Mouse (Mus musculus) left cerebral cortex, postnatal 4 days (tissue): ENCODE results near the gene Cd52. TPM values are rescaled to one million over a fixed set of nuclear protein-coding genes. Genes with fewer than 3 reads are reported as not detected.

Experiments used
- DNase-seq: peaks from one replicate; pipeline ENCODE4 v3.0.0-alpha.2; 2022
- intact Hi-C: fragments of 180-260 bp; cut with DNase I; formaldehyde crosslinking; loops from one replicate; pipeline ENCODE4 v1.15.1; 2025
- total RNA-seq, 2 experiments: library from RNA; stranded (reverse); gene quantifications; 2 replicates each; pipeline ENCODE4 v1.2.3; 2021

Gene Cd52
- total RNA-seq, 2 experiments from 2014 or later, result 1.1 to 1.6 TPM

GRCm38 (mm10) chr4:134094004-134094564 is 798 bp downstream of the Cd52 start:
- intact Hi-C loops, result no loop called here

GRCm38 (mm10) chr4:134092382-134093288 is 2.2 kb downstream of the Cd52 start:
- DNase-seq, result peak; percentile 31
- intact Hi-C loops, result no loop called here

More at GRCm38 (mm10) chr4:134094004-134094564, 798 bp downstream of the Cd52 start:
- DNase-seq, result no peak

DNA sequence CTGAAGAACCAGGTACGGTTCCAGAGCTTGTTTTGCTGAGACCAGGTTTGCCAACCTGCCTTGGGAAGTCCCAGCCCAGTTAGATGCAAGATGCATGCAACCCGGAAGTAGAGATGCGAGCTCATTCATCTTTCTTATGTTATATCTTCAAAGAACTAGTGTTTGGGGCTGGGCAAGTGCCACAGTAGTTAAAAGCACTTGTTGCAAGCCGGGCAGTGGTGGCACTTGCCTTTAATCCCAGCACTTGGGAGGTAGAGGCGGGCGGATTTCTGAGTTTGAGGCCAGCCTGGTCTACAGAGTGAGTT is 3.7 kb downstream of the Cd52 start:
- DNase-seq, result no peak
- intact Hi-C loops, result no loop called here

DNA sequence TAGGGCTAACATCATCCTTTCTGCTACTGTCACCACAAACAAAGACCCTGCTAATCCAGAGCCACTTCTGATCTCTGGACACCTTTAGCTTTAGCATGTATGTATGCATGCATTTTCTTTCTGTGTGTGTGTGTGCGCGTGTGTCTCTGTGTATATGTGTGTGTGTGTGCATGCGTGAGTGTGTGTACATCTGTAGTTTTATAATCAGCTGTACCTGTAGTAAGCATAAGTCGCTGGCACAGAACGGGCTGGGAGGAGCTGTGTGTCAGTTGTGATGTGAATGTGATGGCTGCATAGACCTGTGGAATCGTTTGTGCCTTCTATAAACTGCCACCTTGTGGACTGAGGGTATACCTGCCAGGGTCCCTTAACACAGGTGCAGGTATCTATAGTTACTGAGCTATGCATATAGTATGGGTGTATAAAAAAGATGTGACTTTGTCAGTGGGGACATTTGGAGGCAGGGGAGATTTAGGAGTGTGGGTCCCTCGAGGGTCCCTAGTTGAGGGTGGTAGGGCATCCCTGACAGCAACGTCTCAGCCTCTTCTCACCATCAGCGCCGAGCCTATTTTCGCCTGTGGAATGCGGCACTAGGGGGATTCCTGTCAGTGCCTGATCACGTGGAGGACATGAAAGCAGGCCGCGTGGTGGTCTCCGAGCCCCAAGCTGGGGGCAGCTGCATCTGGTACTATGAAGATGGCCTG is 4.2 kb downstream of the Cd52 start:
- intact Hi-C loops, result no loop called here
- DNase-seq, result no peak

DNA sequence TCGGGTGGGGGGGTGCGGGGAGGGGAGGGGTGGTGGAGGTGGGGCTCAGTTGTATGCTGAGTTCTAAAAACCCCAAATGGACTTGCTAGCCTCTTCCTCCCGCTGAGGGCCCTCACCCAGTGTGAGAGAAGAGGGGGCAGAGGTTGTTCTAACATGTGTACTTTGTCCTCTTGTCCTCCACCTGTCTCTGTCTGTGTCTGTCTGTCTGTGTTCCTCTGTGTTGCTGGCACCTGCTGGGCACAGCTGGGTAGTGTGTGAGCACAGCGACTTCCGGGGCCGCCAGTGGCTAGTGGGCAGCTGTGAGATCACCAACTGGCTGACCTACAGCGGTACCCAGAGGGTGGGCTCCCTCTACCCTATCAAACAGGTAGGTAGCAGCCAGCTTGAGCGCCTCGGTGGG is 5.9 kb downstream of the Cd52 start:
- intact Hi-C loops, result no loop called here
- no peak for DNase-seq

- DNase-seq, result peak; percentile 31
- intact Hi-C loops, result no loop called here
These were observed 7.5 kb downstream of the Cd52 start for GRCm38 (mm10) chr4:134087412-134087811.

DNA sequence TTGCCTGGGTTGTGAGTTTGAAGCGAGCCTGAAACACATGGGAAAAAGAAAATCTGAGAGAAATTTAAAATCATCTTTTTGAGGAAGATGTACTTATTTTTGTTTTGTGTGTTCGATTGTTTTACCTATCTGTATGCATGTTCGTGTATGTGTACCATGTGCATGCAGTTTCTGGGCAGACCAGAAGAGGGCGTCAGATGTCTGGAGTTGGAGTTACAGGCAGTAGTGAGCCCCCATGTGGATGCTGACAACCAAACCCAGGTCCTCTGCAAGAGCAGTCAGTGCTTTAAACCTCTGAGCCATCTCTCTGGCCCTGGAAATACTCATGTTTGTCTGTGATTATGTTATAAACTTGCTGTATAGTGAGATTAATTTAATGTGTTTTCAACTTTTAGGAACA is 9.9 kb downstream of the Cd52 start:
- intact Hi-C loops, result no loop called here

GRCm38 (mm10) chr4:134082460-134082859 is 12.4 kb downstream of the Cd52 start:
- intact Hi-C loops, result no loop called here
- DNase-seq, result no peak

More for the DNA sequence above, 9.9 kb downstream of the Cd52 start:
- no peak for DNase-seq

- intact Hi-C loops, result no loop called here
- peak; percentile 47 for DNase-seq
These were observed 13.0 kb downstream of the Cd52 start for GRCm38 (mm10) chr4:134081730-134082386.

DNA sequence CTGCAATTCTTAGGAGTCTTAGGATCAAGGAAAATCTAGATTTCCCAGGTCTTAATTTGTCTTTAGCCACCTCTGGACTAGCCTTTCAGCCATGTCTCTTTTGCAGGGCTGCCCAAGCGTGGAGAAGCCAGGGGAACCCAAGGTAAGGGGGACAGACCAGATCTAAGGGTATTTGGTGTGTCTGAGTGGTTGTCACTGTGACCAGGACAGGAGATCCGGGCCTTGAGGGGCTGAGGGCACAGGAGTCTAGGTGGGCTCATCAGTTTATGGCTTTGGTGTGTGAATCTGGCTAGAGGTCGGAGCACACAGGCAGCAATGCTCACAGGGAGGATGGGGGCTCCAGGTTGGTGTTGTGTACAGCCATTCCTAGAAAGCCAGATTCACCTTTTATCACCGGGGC is 14.2 kb downstream of the Cd52 start:
- no peak for DNase-seq
- intact Hi-C loops, result no loop called here

DNA sequence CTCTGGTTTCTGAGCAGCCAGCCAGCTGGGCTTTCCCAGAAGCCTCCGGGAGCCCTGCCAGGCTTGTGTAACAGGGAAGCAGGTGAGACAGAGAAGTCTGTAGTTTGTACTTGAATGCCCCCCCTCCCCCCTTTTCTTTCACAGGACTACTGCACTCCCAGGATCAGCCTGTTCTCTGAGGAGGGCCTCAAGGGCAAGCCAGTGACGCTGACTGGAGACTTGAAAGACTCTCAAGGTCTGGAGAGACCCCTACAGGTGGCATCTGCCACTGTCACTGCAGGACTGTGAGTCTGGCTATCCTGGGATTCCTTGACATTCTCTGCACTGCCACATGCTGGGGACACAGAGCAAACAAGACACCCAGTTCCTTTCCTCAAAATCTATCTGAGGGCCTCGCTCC is 16.2 kb downstream of the Cd52 start:
- intact Hi-C loops, result no loop called here
- peak; percentile 60 for DNase-seq

- no peak for DNase-seq
- intact Hi-C loops, result no loop called here
These were observed 25.9 kb downstream of the Cd52 start for GRCm38 (mm10) chr4:134068793-134069580.

DNA sequence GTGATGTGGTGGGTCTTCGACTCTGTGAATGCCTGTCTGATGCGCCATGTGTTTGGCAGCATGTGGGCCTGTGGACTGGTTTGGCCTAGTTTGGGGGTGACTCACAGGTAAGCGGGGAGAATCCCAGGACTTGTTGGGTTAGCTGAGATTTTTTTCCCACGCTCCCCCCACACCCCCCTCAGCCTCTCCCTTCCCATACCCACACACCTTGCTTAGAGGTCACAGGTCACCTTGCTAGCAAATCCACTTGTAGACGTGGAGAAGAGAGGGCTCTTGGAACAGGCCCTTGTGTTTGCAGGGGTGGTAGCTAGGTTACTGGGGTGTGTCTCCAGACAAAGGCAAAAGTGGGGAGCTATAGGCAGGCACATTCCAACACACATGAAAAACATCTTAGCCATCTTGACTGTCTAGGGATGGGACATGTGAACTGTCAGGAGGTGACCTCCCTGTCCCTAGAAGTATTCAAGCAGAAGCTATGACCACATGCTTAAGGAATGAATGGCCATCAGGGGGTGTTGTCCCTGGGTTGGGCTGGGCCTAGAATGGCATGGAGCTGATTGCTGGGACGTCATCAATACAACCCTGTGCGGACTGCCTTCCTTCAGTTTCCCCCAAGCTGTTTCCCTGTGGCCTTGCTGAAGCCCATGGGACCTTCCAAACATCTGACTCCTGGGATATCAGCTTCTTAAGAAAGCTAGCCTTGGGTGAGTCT is 26.9 kb downstream of the Cd52 start:
- intact Hi-C loops, result no loop called here
- DNase-seq, result no peak

- DNase-seq, result no peak
- intact Hi-C loops, result no loop called here
These were observed 27.5 kb downstream of the Cd52 start for GRCm38 (mm10) chr4:134067383-134067782.

- intact Hi-C loops, result no loop called here
- no peak for DNase-seq
These were observed 29.4 kb downstream of the Cd52 start for GRCm38 (mm10) chr4:134065431-134066004.

DNA sequence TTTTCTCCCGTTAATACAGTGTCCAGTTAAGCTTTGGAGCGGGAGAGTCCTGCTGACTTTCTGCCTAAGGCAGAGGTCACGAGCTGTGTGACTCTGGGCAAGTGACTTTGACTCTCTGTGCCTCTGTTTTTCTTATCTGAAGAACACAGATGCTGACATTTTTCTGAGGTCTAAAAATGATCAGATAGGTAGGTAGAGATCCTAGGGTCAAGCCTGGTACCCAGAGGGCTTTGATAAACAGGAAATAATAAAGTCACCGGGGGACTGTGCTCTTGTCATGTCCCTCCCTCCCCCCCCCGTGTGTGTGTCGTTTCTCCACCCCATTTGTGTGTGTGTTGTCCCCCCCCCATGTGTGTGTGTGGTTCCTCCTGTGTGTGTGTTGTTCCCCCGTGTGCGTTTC is 32.3 kb downstream of the Cd52 start:
- DNase-seq, result no peak
- intact Hi-C loops, result no loop called here

GRCm38 (mm10) chr4:134061944-134062446 is 32.9 kb downstream of the Cd52 start:
- intact Hi-C loops, result no loop called here
- DNase-seq, result no peak

- DNase-seq, result no peak
- intact Hi-C loops, result no loop called here
These were observed 33.6 kb downstream of the Cd52 start for GRCm38 (mm10) chr4:134061166-134061830.
